Mouse (Mus musculus) spleen, embryonic (tissue): ENCODE data around the gene Sv2b.

Source experiments
- CTCF ChIA-PET: fragments of 350-600 bp; sonication (Branson Sonifier 250); formaldehyde crosslinking; loops from one replicate; lab custom pipeline; 2022; lab: Charles Lee

The Sv2b gene

DNA sequence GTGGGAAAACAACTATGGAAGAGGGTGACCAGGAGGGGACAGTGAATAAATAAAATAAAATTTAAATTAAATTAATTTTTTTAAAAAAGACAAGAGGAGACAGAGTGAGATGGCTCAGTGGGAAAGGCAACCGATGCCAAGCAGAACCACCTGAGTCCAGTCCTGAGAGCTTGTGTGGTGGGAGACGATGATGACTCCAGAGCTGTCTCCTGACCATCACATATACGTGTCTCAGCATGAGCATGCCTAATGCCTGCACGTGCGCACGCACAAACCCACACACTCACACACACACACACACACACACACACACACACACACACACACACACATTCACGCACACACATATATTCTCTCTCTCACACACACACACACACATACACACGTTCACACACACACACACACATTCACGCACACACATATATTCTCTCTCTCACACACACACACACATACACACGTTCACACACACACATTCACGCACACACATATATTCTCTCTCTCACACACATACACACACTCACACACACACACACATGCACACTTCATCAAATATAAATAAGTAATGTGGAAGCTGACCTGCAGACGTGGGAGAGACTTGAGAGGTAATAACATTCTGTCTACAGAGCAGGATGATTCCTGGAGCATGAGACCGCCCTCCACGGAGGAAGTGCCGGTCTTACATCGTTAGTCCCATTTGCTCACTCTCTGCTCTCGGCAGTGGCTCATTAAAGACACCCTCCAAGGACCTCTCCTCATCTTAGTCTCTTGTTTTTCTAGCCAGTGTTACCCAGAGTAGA lies 206.3 kb downstream of the Sv2b start:
- CTCF ChIA-PET: no interaction called here

GRCm38 (mm10) chr7:75085473-75085872 lies 223.6 kb downstream of the Sv2b start:
- CTCF ChIA-PET: no interaction called here

GRCm38 (mm10) chr7:75080163-75080562 lies 228.9 kb downstream of the Sv2b start:
- CTCF ChIA-PET: no interaction called here

DNA sequence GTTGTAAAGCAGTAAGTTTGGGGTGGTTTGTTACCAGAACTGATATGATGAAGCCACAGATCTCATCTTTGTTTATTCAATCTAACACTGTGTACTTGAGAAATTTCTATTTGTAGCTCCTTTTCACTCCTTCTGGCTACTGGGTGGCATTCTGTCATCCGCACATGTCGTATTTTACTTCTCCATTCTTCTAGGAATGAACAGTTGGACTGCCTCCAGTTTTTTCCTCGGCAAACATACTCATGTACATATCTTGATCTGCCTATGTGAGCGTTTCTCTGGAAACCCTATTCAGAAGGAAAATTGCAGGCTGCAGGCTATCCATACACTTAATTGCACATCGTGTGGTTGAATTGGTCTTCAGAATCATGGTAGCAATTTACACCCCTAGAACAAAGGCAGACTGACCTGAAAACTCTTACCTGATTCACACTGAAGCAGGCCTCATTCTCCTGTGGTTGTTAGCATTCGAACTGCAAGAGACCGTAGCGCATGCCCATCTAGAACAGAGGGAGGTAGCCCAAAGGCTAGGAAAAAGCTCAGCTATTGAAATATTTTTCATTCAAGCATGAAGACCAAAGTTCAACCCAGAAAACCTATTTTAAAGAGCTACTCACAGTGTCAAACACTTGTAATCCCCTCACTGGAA lies 231.4 kb downstream of the Sv2b start:
- CTCF ChIA-PET: no interaction called here
